Mouse (Mus musculus): ENCODE measurements around the gene Egfl7. TPM values are rescaled to one million over a fixed set of nuclear protein-coding genes. Genes with fewer than 3 reads are reported as not detected.
A peak's percentile ranks its signal among the peaks of the same experiment; 100 is the strongest.

The Egfl7 gene
- polyA plus RNA-seq, 1 experiment from 2014 or later = 110 TPM

- Histone ChIP-seq H3K27me3 (replicated peaks; ENCODE audit: control insufficient read depth, insufficient read depth, low read length) (no peaks in the 10 kb centered on the region), H3K9me3 (ENCODE audit: control insufficient read depth, low read length) (no peaks in the 10 kb centered on the region), H3K36me3 (ENCODE audit: control insufficient read depth, insufficient read depth, low read length) (no peaks in the 10 kb centered on the region), H3K4me3 (ENCODE audit: low read depth, low read length) (no peak overlapping the region), H3K4me2 (ENCODE audit: low read depth, low read length) (no peak overlapping the region), H3K27ac (replicated peaks; ENCODE audit: low read depth, low read length) (no peak overlapping the region), H3K4me1 (ENCODE audit: control insufficient read depth, insufficient read depth, low read length) (no peaks in the 10 kb centered on the region), H3K9ac (ENCODE audit: low read depth, low read length) (no peak overlapping the region)
- no peak for ATAC-seq (ENCODE audit: low read depth)
- DNase-seq (ENCODE audit: low spot score) = no peak
- WGBS = 84% methylated on average over 4 of the region's 4 CpGs
Measured at GRCm38 (mm10) chr2:26615459-26616124, 35.8 kb downstream of the Egfl7 start.

GRCm38 (mm10) chr2:26617331-26617730 lies 37.5 kb downstream of the Egfl7 start:
- Histone ChIP-seq H3K4me3 (ENCODE audit: low read depth, low read length) (no peak overlapping the region), H3K9me3 (ENCODE audit: control insufficient read depth, low read length) (no peaks in the 10 kb centered on the region), H3K27ac (replicated peaks; ENCODE audit: low read depth, low read length) (no peak overlapping the region), H3K36me3 (ENCODE audit: control insufficient read depth, insufficient read depth, low read length) (no peaks in the 10 kb centered on the region), H3K4me2 (ENCODE audit: low read depth, low read length) (no peak overlapping the region), H3K27me3 (replicated peaks; ENCODE audit: control insufficient read depth, insufficient read depth, low read length) (no peaks in the 10 kb centered on the region), H3K9ac (ENCODE audit: low read depth, low read length) (no peak overlapping the region), H3K4me1 (ENCODE audit: control insufficient read depth, insufficient read depth, low read length) (no peaks in the 10 kb centered on the region)
- no peak for ATAC-seq (ENCODE audit: low read depth)
- WGBS = 78% methylated on average over 6 of the region's 6 CpGs
- DNase-seq (ENCODE audit: low spot score) = no peak

GRCm38 (mm10) chr2:26617928-26618327 lies 38.1 kb downstream of the Egfl7 start:
- ATAC-seq (ENCODE audit: low read depth) (no peak), DNase-seq (ENCODE audit: low spot score) (no peak)
- H3K4me2 ChIP-seq (ENCODE audit: low read depth, low read length) = no peak overlapping the region
- H3K4me3 ChIP-seq (ENCODE audit: low read depth, low read length) = no peak overlapping the region
- no peaks in the 10 kb centered on the region for H3K36me3 ChIP-seq (ENCODE audit: control insufficient read depth, insufficient read depth, low read length)
- H3K4me1 ChIP-seq (ENCODE audit: control insufficient read depth, insufficient read depth, low read length) = no peaks in the 10 kb centered on the region
- no peaks in the 10 kb centered on the region for H3K9me3 ChIP-seq (ENCODE audit: control insufficient read depth, low read length)
- WGBS = 49% methylated on average over 7 of the region's 7 CpGs
- no peaks in the 10 kb centered on the region for H3K27me3 ChIP-seq (replicated peaks; ENCODE audit: control insufficient read depth, insufficient read depth, low read length)
- no peak overlapping the region for H3K27ac ChIP-seq (replicated peaks; ENCODE audit: low read depth, low read length)
- H3K9ac ChIP-seq (ENCODE audit: low read depth, low read length) = no peak overlapping the region

DNA sequence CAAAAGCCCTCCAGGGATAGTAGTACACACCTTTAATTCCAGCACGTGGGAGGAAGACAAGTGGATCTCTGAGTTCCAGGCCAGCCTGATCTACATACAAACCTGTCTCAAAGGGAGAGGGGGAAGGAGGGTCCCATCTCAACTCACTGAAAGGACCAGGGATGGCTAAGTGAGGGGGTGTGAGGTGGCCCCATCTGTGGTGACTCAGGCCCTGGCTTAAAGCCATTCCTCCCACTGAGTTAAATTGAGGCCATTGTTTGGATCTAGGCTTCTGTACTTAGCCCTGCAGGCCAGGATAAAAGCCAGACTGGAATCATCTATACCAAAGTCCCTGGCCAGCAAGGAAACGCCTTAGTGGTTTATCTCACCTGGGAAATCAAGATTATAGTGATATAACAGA lies 41.4 kb downstream of the Egfl7 start:
- Histone ChIP-seq H3K27me3 (replicated peaks; ENCODE audit: control insufficient read depth, insufficient read depth, low read length) (no peaks in the 10 kb centered on the region), H3K27ac (replicated peaks; ENCODE audit: low read depth, low read length) (no peak overlapping the region), H3K9me3 (ENCODE audit: control insufficient read depth, low read length) (no peaks in the 10 kb centered on the region), H3K9ac (ENCODE audit: low read depth, low read length) (no peak overlapping the region), H3K4me3 (ENCODE audit: low read depth, low read length) (no peak overlapping the region), H3K36me3 (ENCODE audit: control insufficient read depth, insufficient read depth, low read length) (no peaks in the 10 kb centered on the region), H3K4me2 (ENCODE audit: low read depth, low read length) (no peak overlapping the region), H3K4me1 (ENCODE audit: control insufficient read depth, insufficient read depth, low read length) (no peaks in the 10 kb centered on the region)
- no peak for ATAC-seq (ENCODE audit: low read depth)
- WGBS = 46% methylated on average over 2 of the region's 2 CpGs
- no peak for DNase-seq (ENCODE audit: low spot score)

DNA sequence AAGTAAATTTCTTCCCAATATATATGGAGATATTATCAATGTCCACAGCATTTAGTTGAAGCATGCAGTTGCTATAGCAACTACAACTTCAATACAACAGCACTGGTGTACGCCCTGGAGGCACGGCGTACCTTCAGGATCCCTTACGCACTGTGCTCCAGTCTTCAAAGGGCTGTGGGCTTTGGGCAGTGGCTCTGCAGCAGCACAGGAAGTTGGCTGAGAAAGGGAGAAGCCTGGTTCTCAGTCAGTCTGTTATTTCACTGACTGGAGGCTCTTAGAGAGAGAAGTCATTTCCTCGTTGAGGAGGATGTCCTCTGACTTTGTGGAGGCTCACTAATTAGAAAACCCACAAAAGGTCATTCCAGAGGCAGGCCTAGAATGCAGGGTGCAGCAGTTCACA lies 43.2 kb downstream of the Egfl7 start:
- Histone ChIP-seq H3K9me3 (ENCODE audit: control insufficient read depth, low read length) (no peaks in the 10 kb centered on the region), H3K4me2 (ENCODE audit: low read depth, low read length) (no peak overlapping the region), H3K27ac (replicated peaks; ENCODE audit: low read depth, low read length) (no peak overlapping the region), H3K27me3 (replicated peaks; ENCODE audit: control insufficient read depth, insufficient read depth, low read length) (no peaks in the 10 kb centered on the region), H3K4me3 (ENCODE audit: low read depth, low read length) (no peak overlapping the region), H3K36me3 (ENCODE audit: control insufficient read depth, insufficient read depth, low read length) (no peaks in the 10 kb centered on the region), H3K4me1 (ENCODE audit: control insufficient read depth, insufficient read depth, low read length) (no peaks in the 10 kb centered on the region), H3K9ac (ENCODE audit: low read depth, low read length) (no peak overlapping the region)
- WGBS = 44% methylated on average over 5 of the region's 5 CpGs
- DNase-seq (ENCODE audit: low spot score) = no peak
- ATAC-seq (ENCODE audit: low read depth) = no peak

GRCm38 (mm10) chr2:26625419-26625818 lies 45.6 kb downstream of the Egfl7 start:
- peaks cover 13% of the 10 kb centered on the region for H3K4me1 ChIP-seq (ENCODE audit: control insufficient read depth, insufficient read depth, low read length)
- no peak for ATAC-seq (ENCODE audit: low read depth)
- no peak overlapping the region for H3K4me3 ChIP-seq (ENCODE audit: low read depth, low read length)
- no peaks in the 10 kb centered on the region for H3K9me3 ChIP-seq (ENCODE audit: control insufficient read depth, low read length)
- 78% methylated on average over 3 of the region's 3 CpGs for WGBS
- H3K27me3 ChIP-seq (replicated peaks; ENCODE audit: control insufficient read depth, insufficient read depth, low read length) = no peaks in the 10 kb centered on the region
- H3K36me3 ChIP-seq (ENCODE audit: control insufficient read depth, insufficient read depth, low read length) = no peaks in the 10 kb centered on the region
- no peak overlapping the region for H3K4me2 ChIP-seq (ENCODE audit: low read depth, low read length)
- no peak overlapping the region for H3K27ac ChIP-seq (replicated peaks; ENCODE audit: low read depth, low read length)
- no peak overlapping the region for H3K9ac ChIP-seq (ENCODE audit: low read depth, low read length)
- DNase-seq (ENCODE audit: low spot score) = no peak

- Histone ChIP-seq H3K36me3 (ENCODE audit: control insufficient read depth, insufficient read depth, low read length) (peaks cover 5% of the 10 kb centered on the region; the same call in 1 of the 2 replicates), H3K27ac (replicated peaks; ENCODE audit: low read depth, low read length) (no peak overlapping the region), H3K4me3 (ENCODE audit: low read depth, low read length) (no peak overlapping the region), H3K27me3 (replicated peaks; ENCODE audit: control insufficient read depth, insufficient read depth, low read length) (no peaks in the 10 kb centered on the region), H3K4me1 (ENCODE audit: control insufficient read depth, insufficient read depth, low read length) (peaks cover 13% of the 10 kb centered on the region), H3K9ac (ENCODE audit: low read depth, low read length) (no peak overlapping the region), H3K4me2 (ENCODE audit: low read depth, low read length) (no peak overlapping the region), H3K9me3 (ENCODE audit: control insufficient read depth, low read length) (no peaks in the 10 kb centered on the region)
- WGBS = 59% methylated on average over 3 of the region's 3 CpGs
- DNase-seq (ENCODE audit: low spot score) (no peak), ATAC-seq (ENCODE audit: low read depth) (no peak)
Measured at GRCm38 (mm10) chr2:26626081-26626480, 46.3 kb downstream of the Egfl7 start.

- under 1% methylated on average over 23 of the region's 70 CpGs for WGBS
- no peaks in the 10 kb centered on the region for H3K9me3 ChIP-seq (ENCODE audit: control insufficient read depth, low read length)
Measured at GRCm38 (mm10) chr2:26627921-26628739, 48.3 kb downstream of the Egfl7 start, which contains the start of gene Fam69b. Gene Fam69b, plus strand, starts transcription at chr2:26628457.

More at GRCm38 (mm10) chr2:26627921-26628739, 48.3 kb downstream of the Egfl7 start, which contains the start of gene Fam69b:
- peak within 1 kb of the TSS; percentile 93 for H3K4me2 ChIP-seq (ENCODE audit: low read depth, low read length)
- DNase-seq (ENCODE audit: low spot score) = peak; percentile 96
- peak within 1 kb of the TSS; percentile 94 for H3K9ac ChIP-seq (ENCODE audit: low read depth, low read length)
- H3K27ac ChIP-seq (replicated peaks; ENCODE audit: low read depth, low read length) = peak within 1 kb of the TSS; percentile 58
- H3K27me3 ChIP-seq (replicated peaks; ENCODE audit: control insufficient read depth, insufficient read depth, low read length) = no peaks in the 10 kb centered on the region
- peaks cover 13% of the 10 kb centered on the region for H3K4me1 ChIP-seq (ENCODE audit: control insufficient read depth, insufficient read depth, low read length)
- H3K4me3 ChIP-seq (ENCODE audit: low read depth, low read length) = peak within 1 kb of the TSS; percentile 75
- H3K36me3 ChIP-seq (ENCODE audit: control insufficient read depth, insufficient read depth, low read length) = peaks cover 12% of the 10 kb centered on the region; the same call in 1 of the 2 replicates
- ATAC-seq (ENCODE audit: low read depth) = peak; percentile 80

Measured in embryonic facial prominence, embryonic 14.5 days (tissue).